In the genomic region with DNA sequence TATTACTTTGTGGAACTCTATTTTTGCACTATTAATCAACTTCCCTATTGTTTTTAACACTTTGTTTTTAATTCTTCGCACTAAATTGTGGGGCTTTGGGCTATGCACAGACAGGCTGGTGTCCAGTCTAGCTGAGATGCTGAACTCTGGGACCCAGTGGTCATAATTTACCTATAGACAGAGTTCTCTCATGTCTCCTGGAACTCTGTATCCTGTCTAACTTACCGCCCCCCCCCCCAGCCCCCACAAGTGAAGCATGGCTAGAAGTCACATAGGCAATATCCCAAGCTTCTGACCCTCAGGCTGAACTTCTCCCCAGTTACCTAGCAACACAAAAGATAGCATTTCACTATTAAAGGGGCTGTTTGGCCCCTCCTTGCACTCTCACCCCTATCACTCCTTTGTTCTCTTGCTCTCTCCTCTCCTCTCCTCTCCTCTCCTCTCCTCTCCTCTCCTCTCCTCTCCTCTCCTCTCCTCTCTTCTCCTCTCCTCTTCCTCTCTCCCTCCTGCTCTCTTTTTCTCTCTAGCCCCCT, we compare ENCODE assay signal across 10 mouse cellular contexts. TPM values are rescaled to one million over a fixed set of nuclear protein-coding genes. Genes with fewer than 3 reads are reported as not detected.
ATAC-seq lines count a peak whose summit lies in the region.
"Not testable (repeated sequence)": the region's sequence is repeated elsewhere in the genome, so short reads cannot be mapped to it uniquely, and the experiment has no call there.
"Had no signal": no experiment of that assay in that cellular context is flagged by ENCODE, and none has a peak within 500 bp of the region (broad histone marks: within the 10 kb centered on the region; RNA-seq: fewer than 3 reads in every experiment).

No protein-coding gene starts in this region.

- no CpG with 5 or more reads among the region's 2 CpGs for WGBS in kidney, embryonic 14.5 days
- no CpG with 5 or more reads among the region's 2 CpGs for WGBS in kidney, embryonic 15.5 days
- no CpG with 5 or more reads among the region's 2 CpGs for WGBS in kidney, embryonic 16.5 days

- H3K27me3 ChIP-seq in kidney, embryonic 14.5 days (ENCODE audit: control insufficient read depth, insufficient read depth, low read length); kidney, embryonic 15.5 days; kidney, embryonic 16.5 days (ENCODE audit: insufficient read depth, low read length): not testable (repeated sequence)

- not testable (repeated sequence) for H3K4me2 ChIP-seq in kidney, embryonic 14.5 days (replicated peaks; ENCODE audit: low read depth, low read length); kidney, embryonic 15.5 days; kidney, embryonic 16.5 days (replicated peaks; ENCODE audit: low read depth, low read length)

- H3K9me3 ChIP-seq in kidney, embryonic 14.5 days (ENCODE audit: control insufficient read depth, low read length); kidney, embryonic 15.5 days (replicated peaks); kidney, embryonic 16.5 days (ENCODE audit: low read length): not testable (repeated sequence)

- H3K36me3 ChIP-seq in kidney, embryonic 14.5 days (ENCODE audit: control insufficient read depth, insufficient read depth, low read length); kidney, embryonic 15.5 days; kidney, embryonic 16.5 days (ENCODE audit: insufficient read depth, low read length): not testable (repeated sequence)

- not testable (repeated sequence) for H3K27ac ChIP-seq in kidney, embryonic 14.5 days (ENCODE audit: low read depth, low read length); kidney, embryonic 15.5 days; kidney, embryonic 16.5 days (ENCODE audit: low read length)

- H3K4me3 ChIP-seq in kidney, embryonic 14.5 days (ENCODE audit: low read length); kidney, embryonic 15.5 days (replicated peaks); kidney, embryonic 16.5 days (ENCODE audit: low read length): not testable (repeated sequence)

- H3K9ac ChIP-seq in kidney, embryonic 14.5 days (ENCODE audit: low read depth, low read length); kidney, embryonic 15.5 days; kidney, embryonic 16.5 days (replicated peaks; ENCODE audit: low read length): not testable (repeated sequence)

- peak; percentile 85 for ATAC-seq in kidney, embryonic 14.5 days (ENCODE audit: low FRiP score, low TSS enrichment)
- ATAC-seq in kidney, embryonic 15.5 days (replicated peaks; ENCODE audit: low FRiP score): peak; percentile 89
- peak; percentile 77 for ATAC-seq in kidney, embryonic 16.5 days (ENCODE audit: low FRiP score, low TSS enrichment)

- not testable (repeated sequence) for H3K4me1 ChIP-seq in kidney, embryonic 14.5 days (ENCODE audit: control insufficient read depth, insufficient read depth, low read length); kidney, embryonic 15.5 days; kidney, embryonic 16.5 days (ENCODE audit: insufficient read depth, low read length)

RNA-seq across cellular contexts. Expression of a gene that starts 54.7 kb away (rescaled TPM):
- not detected in 2 replicates for polyA plus RNA-seq in kidney, embryonic 14.5 days (2014; fragmentation: Nextera tagmentation; extraction: Ambion mirVana)
- polyA plus RNA-seq in kidney, embryonic 15.5 days (2015; fragmentation: Nextera tagmentation; extraction: Ambion mirVana): not detected in 2 replicates
- not detected in 2 replicates for polyA plus RNA-seq in kidney, embryonic 16.5 days (2015; fragmentation: Nextera tagmentation; extraction: Ambion mirVana)
- polyA plus RNA-seq: activated CD4-positive, CD25-positive, alpha-beta regulatory T cell, adult 4 months; adrenal gland, adult 2 months; brain, embryonic 14.5 days; C2C12; CD4-positive, CD25-positive, alpha-beta regulatory T cell, adult 4 months; G1E; Patski had no signal
